Mouse (Mus musculus): Measurements from ENCODE around the gene Klra6.

GRCm38 (mm10) chr6:130026854-130027253 lies at the start of gene Klra6:
- TF ChIP-seq POLR2A (IDR thresholded peaks at IDR 0.05; ENCODE audit: low read depth, low read length) (no peak), CTCF (conservative IDR thresholded peaks at IDR 0.05; ENCODE audit: insufficient read depth, insufficient read length, low read depth, low read length) (no peak)

Data from kidney, adult 2 months (tissue).